Mouse (Mus musculus) left cerebral cortex, adult 6 months (tissue): ENCODE measurements around the gene Ttc26. TPM values are rescaled to one million over a fixed set of nuclear protein-coding genes. Genes with fewer than 3 reads are reported as not detected.

Experiments used
- long read RNA-seq, 2 experiments: library from polyadenylated mRNA; unstranded; transcript quantifications; one replicate each; pipeline ENCODE4 v2.0.0; 2019 to 2020
- polyA plus RNA-seq: library from polyadenylated mRNA; unstranded; fragments of <200 nt; fragmentation: Nextera tagmentation; gene quantifications from 2 replicates; pipeline ENCODE4 v1.2.3, GENCODE M21; 2021

The Ttc26 gene
- polyA plus RNA-seq: 2.7 and 4.4 TPM in 2 replicates
- long read RNA-seq, experiment 1, full-length matches to known transcripts: 7 of 12 reads
- long read RNA-seq, experiment 1, partial matches to known transcripts: 4 of 12 reads
- long read RNA-seq, experiment 1, other reads (novel, unspliced or antisense): 1 of 12 reads
- long read RNA-seq, experiment 2, partial matches to known transcripts: 3 of 3 reads
- long read RNA-seq, experiment 2, other reads (novel, unspliced or antisense): 0 of 3 reads

GRCm38 (mm10) chr6:38381129-38381771 is at the start of gene Ttc26:
Gene Ttc26 (plus strand): TSS chr6:38381469.

GRCm38 (mm10) chr6:38353811-38354722 is 27.2 kb upstream of the Ttc26 start, which contains the start of gene Zc3hav1:
Gene Zc3hav1 (minus strand): TSS chr6:38354603.

GRCm38 (mm10) chr6:38433261-38434033 is 52.2 kb downstream of the Ttc26 start, which contains the start of gene Ubn2:
Gene Ubn2 (plus strand): TSS chr6:38433950.

Other genes with a start within 250 kb of the Ttc26 start
- gene D630045J12Rik, start 127.5 kb upstream of the Ttc26 start, polyA plus RNA-seq: 4.2 and 6.5 TPM in 2 replicates
- gene Zc3hav1l, start 82.2 kb upstream of the Ttc26 start, polyA plus RNA-seq: 0.34 and 1.7 TPM in 2 replicates
- 5.5 and 7.0 TPM in 2 replicates for gene Zc3hav1, start 26.9 kb upstream of the Ttc26 start, polyA plus RNA-seq
- 6.0 and 6.5 TPM in 2 replicates for gene Ubn2, start 52.5 kb downstream of the Ttc26 start, polyA plus RNA-seq
- 173 and 181 TPM in 2 replicates for gene Fmc1, start 152.0 kb downstream of the Ttc26 start, polyA plus RNA-seq
- gene Luc7l2, start 169.9 kb downstream of the Ttc26 start, polyA plus RNA-seq: 3.5 and 5.6 TPM in 2 replicates